Mouse (Mus musculus) gastrocnemius, adult 2 months (tissue): ENCODE data around the gene Tcea2. TPM values are rescaled to one million over a fixed set of nuclear protein-coding genes. Genes with fewer than 3 reads are reported as not detected.

Experiments
- DNase-seq: peaks from one replicate; pipeline ENCODE4 v3.0.0; 2022
- H3K27ac ChIP-seq: fragments of 200-600 bp; 2 replicates; pipeline ENCODE4 v1.8.1; 2022; ENCODE audit warnings: mild to moderate bottlenecking
- H3K4me3 ChIP-seq: fragments of 200-600 bp; 2 replicates; pipeline ENCODE4 v1.8.1; 2022; ENCODE audit warnings: mild to moderate bottlenecking, moderate library complexity
- CTCF ChIP-seq: fragments of 200-600 bp; IDR thresholded peaks from 2 replicates; pipeline ENCODE4 v1.8.1; 2022; ENCODE audit warnings: antibody characterized with exemption, mild to moderate bottlenecking, moderate library complexity
- intact Hi-C: fragments of 180-260 bp; cut with DNase I; formaldehyde crosslinking; loops from one replicate; pipeline ENCODE4 v1.15.1; 2025
- total RNA-seq, 2 experiments: library from RNA; stranded (reverse); gene quantifications; 2 replicates each; pipeline ENCODE4 v1.2.3; 2021

Tcea2 gene
- total RNA-seq, 2 experiments from 2014 or later = 6.9 to 7.6 TPM

DNA sequence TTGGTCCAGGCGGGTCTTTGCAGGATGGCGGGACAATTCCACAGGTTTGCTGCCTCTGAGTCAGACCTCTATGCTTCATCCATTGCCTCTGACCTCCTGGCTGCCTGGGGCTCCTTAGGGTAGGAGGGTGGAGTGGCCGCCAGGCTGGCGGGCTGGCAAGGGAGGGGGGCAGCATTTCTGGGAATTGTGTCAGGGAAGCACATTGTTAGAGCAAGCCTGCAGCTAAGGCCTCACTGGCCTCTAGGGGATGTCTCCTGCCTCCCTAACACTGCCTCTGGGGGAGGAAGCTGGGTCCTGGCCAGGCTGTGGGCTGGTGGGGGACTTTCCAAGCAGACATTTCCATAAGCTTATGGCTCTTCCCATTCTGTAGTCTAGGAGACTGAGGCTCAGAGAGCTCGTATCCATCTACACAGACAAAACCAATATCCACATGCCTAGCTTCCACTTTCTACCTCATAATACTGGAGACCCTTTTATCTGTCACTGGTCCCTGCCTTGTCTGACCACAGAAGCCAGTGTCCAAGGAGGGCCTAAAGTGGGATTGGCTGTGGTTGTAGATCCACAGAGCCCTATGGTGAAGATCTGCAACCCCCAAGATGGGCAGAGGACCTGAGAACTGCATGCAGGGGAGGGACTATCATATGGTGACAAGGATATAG is 2.9 kb upstream of the Tcea2 start:
- DNase-seq = peak; percentile 59
- intact Hi-C loops = loop anchor here (1.0 kb wide), 1 partner anchor 18 kb away; no protein-coding TSS in a partner anchor
- peak overlapping the region; percentile 87 for H3K27ac ChIP-seq
- peak overlapping the region; percentile 56 for H3K4me3 ChIP-seq
- TF ChIP-seq CTCF = peak; percentile 31

DNA sequence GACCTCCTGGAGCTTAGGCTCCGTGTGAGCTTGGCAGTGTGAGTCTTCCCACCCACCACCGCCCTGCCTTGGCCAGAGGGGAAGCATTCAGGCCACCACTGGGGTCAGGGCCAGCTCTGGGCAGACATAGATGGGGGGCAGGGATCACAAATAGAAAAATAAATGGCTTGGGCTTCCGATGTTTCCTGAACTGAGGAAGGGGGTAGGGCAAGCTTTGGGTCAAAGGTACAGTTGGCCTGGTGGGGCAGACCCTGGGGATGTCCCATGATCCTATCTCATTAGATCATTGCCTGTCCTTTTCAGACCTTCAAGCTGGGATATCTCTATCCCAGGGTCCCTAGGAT is 2.4 kb upstream of the Tcea2 start:
- TF ChIP-seq CTCF = no peak
- intact Hi-C loops = loop anchor here (1.0 kb wide), 1 partner anchor 18 kb away; no protein-coding TSS in a partner anchor
- Histone ChIP-seq H3K27ac (peak overlapping the region; percentile 87), H3K4me3 (peak overlapping the region; percentile 45)
- no peak for DNase-seq

DNA sequence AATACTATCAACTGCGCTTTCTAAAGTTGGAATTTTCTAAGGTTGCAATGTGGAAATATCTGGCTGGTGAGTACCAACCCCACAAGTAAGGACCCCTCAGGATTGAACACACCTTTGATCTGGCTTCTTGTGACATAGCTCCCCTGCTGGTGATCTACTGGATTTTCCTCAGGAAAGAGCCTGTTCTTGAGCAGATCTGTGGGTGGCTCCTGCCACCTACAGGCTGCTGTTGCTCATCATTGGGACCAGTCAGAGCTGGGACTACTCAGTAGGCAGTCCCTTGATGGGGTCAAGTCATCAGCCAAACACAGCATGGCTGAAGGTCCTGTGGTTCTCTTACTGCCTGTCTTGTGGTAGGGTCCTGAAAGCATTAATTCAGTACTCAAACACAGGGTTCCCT is 1.3 kb upstream of the Tcea2 start:
- intact Hi-C loops = no loop called here
- H3K4me3 ChIP-seq = no peak overlapping the region
- peak; percentile 79 for DNase-seq
- TF ChIP-seq CTCF = peak; percentile 98
- peak overlapping the region; percentile 92 for H3K27ac ChIP-seq

DNA sequence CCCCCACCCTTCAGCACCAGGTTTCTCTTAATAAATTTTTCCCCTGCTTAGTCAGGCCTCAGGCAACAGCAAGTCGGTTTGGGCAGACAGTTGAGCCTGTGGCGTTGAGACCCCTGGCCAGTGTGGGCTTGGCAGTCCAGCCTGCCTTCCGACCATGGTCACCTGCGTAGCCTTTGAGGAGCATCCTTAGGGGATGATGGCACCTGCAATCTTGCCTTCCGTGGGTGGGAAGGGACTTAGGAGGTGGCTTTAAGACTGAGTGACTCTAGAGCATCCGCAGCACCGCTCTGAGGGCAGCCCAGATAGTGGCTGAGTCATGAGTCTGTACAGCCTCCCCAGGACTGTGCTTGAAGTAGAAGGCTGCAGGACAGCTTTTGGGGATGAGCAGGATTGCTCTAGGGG is 607 bp downstream of the Tcea2 start:
- intact Hi-C loops = loop anchor here (10.0 kb wide), 1 partner anchor 184 kb away; the partner anchor contains the start of gene Polr3k
- no peak for TF ChIP-seq CTCF
- no peak for DNase-seq
- H3K27ac ChIP-seq = peak overlapping the region; percentile 92
- peak overlapping the region; percentile 86 for H3K4me3 ChIP-seq

DNA sequence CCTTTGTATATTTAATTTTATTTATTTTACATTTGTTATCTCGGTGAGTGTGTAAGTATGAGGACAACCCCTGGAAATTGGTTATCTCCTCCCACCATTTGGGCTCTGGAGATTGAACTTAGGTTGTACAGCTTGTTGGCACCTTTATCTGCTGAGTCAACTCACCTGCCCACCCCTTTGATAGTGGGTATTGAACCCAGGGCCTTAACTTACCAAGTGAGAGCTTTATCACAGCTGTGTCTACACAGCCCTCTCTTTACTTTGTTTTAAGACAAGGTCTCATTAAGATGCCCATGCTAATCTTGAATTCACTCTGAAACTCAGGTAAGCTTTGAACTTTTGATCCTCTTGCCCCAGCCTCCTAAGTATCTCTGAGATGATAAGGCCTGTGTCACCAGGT is 1.9 kb downstream of the Tcea2 start:
- TF ChIP-seq CTCF = no peak
- intact Hi-C loops = loop anchor here (10.0 kb wide), 1 partner anchor 183 kb away; the partner anchor contains the start of gene Polr3k
- no peak overlapping the region for H3K27ac ChIP-seq
- no peak overlapping the region for H3K4me3 ChIP-seq
- DNase-seq = no peak

DNA sequence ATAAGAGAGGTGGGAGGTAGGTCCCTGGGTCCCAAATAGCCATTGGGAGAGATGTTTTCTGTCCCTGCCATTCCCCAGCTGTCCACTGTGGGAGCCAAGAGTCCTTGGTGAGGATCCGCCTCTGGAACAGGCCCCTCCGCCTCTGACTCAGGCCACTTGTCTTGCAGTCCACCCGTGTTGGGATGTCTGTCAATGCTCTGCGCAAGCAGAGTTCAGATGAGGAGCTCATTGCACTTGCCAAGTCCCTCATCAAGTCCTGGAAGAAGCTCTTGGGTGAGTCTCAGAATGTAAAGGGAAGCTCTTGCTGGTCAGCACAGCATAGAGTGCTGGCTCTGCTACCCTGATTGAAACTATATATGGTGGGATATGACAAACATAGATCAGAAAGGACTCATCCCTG is 3.3 kb downstream of the Tcea2 start:
- no peak for TF ChIP-seq CTCF
- intact Hi-C loops = loop anchor here (10.0 kb wide), 1 partner anchor 181 kb away; the partner anchor contains the start of gene Polr3k
- no peak overlapping the region for H3K27ac ChIP-seq

DNA sequence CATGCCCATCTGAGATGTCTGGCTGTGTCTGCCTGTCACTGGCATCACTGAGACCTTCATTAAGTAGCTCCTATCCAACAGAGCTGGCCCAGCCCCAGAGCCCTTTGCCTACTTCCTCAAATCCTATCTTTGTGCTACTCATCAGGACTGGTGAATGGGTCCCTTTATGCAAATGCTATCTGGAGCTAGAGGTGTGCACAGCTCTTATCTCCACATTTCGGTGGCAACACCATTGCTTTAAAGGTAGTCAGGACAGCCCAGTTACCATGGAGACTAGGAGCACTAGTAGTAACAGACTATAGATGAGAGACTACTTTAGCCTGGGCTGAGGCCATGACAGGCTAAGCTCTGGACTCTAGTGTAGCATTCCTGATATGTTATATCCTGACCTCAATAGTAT is 4.6 kb downstream of the Tcea2 start:
- H3K27ac ChIP-seq = no peak overlapping the region
- DNase-seq = no peak
- H3K4me3 ChIP-seq = no peak overlapping the region
- intact Hi-C loops = loop anchor here (10.0 kb wide), 1 partner anchor 180 kb away; the partner anchor contains the start of gene Polr3k
- TF ChIP-seq CTCF = no peak

More for the DNA sequence above, 3.3 kb downstream of the Tcea2 start:
- no peak overlapping the region for H3K4me3 ChIP-seq
- DNase-seq = no peak

DNA sequence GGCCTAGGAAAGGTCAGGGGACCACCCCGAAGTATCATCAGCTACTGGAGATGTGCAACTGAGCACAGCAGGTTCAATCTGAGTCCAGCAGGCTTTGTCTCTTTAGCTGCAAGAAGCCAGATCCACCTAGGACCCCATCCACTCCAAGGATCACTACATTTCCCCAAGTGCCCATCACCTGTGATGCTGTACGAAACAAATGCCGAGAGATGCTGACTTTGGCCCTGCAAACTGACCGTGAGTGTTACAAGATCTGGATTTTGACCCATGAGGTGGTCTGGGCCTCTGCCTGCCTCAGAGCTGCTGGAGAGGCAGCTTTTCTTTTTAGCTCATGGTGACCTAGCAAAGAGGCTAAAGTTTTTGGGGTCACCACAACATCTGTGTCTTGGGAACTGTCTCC is 5.6 kb downstream of the Tcea2 start:
- Histone ChIP-seq H3K27ac (no peak overlapping the region), H3K4me3 (no peak overlapping the region)
- no peak for DNase-seq
- intact Hi-C loops = loop anchor here (10.0 kb wide), 1 partner anchor 179 kb away; the partner anchor contains the start of gene Polr3k
- TF ChIP-seq CTCF = no peak

DNA sequence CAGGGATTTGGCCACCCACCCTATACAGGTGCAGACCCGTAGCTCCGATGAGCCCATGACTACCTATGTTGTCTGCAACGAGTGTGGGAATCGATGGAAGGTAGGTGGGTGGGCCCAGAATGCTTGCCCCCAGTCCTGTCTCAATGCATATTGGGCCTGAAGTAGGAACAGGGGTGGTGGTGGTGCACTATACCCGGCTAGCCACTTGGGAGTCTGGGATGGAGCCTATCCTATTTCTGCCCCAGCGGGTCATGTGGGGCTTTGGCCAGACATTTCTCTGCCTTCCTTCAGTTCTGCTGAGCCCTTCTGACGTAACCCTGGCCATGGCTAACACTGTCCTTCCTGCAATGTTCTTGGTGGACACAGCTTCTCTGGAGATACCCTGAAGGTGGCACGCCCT is 7.5 kb downstream of the Tcea2 start:
- no peak overlapping the region for H3K27ac ChIP-seq
- intact Hi-C loops = loop anchor here (10.0 kb wide), 1 partner anchor 177 kb away; the partner anchor contains the start of gene Polr3k
- TF ChIP-seq CTCF = no peak
- H3K4me3 ChIP-seq = no peak overlapping the region
- no peak for DNase-seq

DNA sequence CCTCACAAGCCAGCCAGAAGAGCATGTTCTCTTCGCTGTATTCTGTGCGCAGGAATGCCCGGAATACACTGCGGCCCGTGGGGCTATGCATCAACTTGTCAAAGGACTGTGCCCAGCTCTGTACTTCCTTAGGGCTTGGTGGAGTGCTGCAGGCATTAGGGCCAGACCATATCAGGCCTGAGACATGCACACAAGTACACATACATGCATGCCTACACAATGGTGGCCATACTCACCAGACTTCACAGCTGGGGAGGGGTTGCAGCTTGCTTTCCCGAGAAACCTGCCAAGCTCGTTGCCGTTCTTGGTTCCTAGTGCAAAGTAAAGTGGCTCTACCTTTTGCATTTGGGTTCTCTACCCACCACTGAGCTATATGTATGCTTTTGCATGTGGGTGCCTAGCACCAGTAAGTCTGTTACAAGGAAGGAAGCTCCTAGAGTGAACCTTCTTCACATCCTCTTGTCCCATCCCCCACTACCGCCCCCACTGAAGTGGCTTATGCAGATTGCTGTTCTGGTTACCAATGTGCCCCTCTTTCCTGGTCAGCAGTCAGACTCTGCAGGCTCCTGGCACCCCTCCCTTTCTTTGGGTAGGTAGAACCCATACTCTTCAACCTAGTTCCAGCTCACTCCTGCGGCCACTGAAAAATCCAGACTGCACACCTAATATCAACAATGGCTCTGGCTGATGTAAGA is 9.5 kb downstream of the Tcea2 start:
- Histone ChIP-seq H3K4me3 (no peak overlapping the region), H3K27ac (no peak overlapping the region)
- no peak for DNase-seq
- intact Hi-C loops = loop anchor here (10.0 kb wide), 1 partner anchor 175 kb away; the partner anchor contains the start of gene Polr3k
- no peak for TF ChIP-seq CTCF

DNA sequence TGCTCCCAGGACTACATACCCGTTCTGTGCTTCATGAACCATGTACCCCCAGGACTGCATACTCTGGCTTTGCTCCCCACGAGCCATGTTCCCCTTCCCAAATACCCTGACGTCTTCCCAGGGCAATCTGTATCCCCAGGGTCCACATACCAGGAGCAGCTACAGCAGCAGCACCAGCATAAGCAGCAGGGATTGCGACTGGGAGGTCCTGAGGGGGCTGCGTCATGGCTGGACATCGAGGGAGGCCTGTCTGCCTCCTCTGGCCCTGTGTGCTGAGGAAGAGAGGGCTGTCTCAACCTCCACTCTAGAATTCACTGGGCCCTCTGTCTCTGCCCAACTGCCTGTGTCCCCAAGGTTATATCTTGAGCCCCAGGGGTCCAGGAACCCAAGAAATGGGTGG is 11.0 kb downstream of the Tcea2 start:
- Histone ChIP-seq H3K27ac (no peak overlapping the region), H3K4me3 (no peak overlapping the region)
- no peak for DNase-seq
- TF ChIP-seq CTCF = no peak
- intact Hi-C loops = no loop called here

DNA sequence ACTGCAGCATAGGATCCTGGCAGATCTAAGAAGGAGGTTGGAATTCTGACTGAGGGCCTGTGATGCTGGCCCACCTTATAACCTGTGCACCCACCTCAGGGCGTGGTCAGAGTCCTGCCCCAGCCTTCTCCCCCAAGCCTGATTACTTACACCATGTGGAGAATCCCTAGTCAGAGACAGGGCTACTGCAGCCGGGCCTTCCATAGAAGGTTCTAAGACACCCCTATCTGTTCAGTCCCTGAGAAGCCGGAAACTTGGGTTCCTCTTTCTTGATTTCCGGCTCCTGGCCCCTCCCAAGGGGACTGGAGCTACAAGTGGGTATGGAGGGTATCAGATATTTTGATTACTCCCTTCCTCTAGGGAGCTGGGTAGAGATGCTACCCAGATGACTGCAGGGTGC is 11.5 kb downstream of the Tcea2 start:
- intact Hi-C loops = no loop called here
- H3K4me3 ChIP-seq = peak overlapping the region; percentile 19
- no peak overlapping the region for H3K27ac ChIP-seq
- TF ChIP-seq CTCF = no peak
- no peak for DNase-seq

DNA sequence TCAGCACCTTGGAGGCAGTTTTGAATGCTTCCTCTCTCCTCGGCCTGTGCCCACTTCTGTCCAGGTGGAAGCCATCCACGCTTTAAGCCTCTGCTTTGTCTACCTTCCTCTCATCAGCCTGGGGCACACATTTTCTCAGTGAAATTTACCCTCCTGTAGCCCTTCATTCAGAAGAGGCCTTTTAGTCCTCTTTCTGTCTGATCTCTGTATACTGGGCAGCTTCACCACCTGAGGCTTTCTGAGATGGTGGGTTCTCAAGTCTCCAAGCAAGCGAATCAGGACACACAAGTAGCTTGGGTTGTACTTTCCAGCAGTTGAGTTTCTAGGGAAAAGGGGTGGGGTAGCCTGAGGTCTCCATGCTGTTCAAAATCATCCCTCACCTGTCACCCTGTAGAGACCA is 12.2 kb downstream of the Tcea2 start:
- intact Hi-C loops = no loop called here
- no peak for DNase-seq
- H3K4me3 ChIP-seq = no peak overlapping the region; the same call in 1 of the 2 replicates
- no peak overlapping the region for H3K27ac ChIP-seq
- TF ChIP-seq CTCF = no peak
